Mouse (Mus musculus): ENCODE measurements around the gene Dnttip1. TPM values are rescaled to one million over a fixed set of nuclear protein-coding genes. Genes with fewer than 3 reads are reported as not detected.

The Dnttip1 gene
- polyA plus RNA-seq, 1 experiment from 2014 or later, result 82.0 TPM

DNA sequence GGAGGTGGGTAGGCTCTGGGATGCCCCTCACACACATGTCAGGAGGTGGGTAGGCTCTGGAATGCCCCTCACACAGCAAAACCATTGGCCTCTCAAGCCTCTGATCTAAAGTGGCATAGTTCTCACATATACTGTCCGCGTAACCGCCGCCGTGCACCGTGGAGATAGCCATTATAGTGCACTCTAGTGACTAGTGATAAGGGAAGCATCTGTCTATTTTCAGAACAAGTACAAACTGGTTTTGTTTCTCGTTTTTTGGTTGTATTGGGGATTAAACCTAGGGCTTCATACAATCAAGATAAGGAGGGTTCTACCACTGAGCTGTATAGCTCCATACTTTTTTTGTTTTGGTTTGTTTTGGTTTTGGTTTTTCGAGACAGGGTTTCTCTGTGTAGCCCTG, 70.0 kb downstream of the Dnttip1 start:
- WGBS, result 93% methylated on average over 8 of the region's 8 CpGs
- no peak for ATAC-seq (replicated peaks; ENCODE audit: insufficient number of reproducible peaks, low FRiP score, low TSS enrichment, low read depth)

DNA sequence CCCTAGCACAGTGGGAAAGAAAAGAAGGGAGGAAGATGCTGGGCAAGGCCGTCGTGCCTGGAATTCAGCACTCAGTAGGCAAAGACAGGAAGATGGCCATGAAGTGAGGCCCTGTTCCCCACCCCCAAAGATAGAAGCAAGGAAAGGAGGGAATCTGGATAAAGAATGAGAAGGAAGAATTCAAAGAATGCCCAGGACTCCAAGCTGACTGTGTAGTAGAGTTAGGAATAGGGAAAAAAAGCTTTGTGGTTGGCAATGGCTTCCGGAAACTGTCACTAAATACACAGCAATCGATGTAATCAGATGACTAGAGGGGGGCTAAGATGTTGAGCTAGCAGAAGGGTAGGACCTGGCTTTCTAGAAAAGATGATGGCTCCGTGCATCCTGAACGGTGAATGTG, 71.4 kb downstream of the Dnttip1 start:
- no peaks in the 10 kb centered on the region for H3K27me3 ChIP-seq (ENCODE audit: control insufficient read depth, insufficient read depth, low read length)
- no peak overlapping the region for H3K27ac ChIP-seq (replicated peaks; ENCODE audit: low read depth, low read length)
- WGBS, result 84% methylated on average over 6 of the region's 6 CpGs
- no peak overlapping the region for H3K9ac ChIP-seq (replicated peaks; ENCODE audit: low read length)
- H3K9me3 ChIP-seq (replicated peaks; ENCODE audit: control insufficient read depth, low read length), result no peaks in the 10 kb centered on the region
- H3K4me3 ChIP-seq (ENCODE audit: low read depth, low read length), result no peak overlapping the region
- ATAC-seq (replicated peaks; ENCODE audit: insufficient number of reproducible peaks, low FRiP score, low TSS enrichment, low read depth) (no peak), DNase-seq (ENCODE audit: low spot score) (no peak)
- no peaks in the 10 kb centered on the region; the same call in 1 of the 2 replicates for H3K36me3 ChIP-seq (replicated peaks; ENCODE audit: control insufficient read depth, insufficient read depth, low read depth, low read length)
- H3K4me2 ChIP-seq (ENCODE audit: low read depth, low read length), result no peak overlapping the region
- H3K4me1 ChIP-seq (ENCODE audit: control insufficient read depth, insufficient read depth, low read length), result no peaks in the 10 kb centered on the region

More for the DNA sequence above, 70.0 kb downstream of the Dnttip1 start:
- H3K4me2 ChIP-seq (ENCODE audit: low read depth, low read length), result no peak overlapping the region
- no peaks in the 10 kb centered on the region for H3K9me3 ChIP-seq (replicated peaks; ENCODE audit: control insufficient read depth, low read length)
- H3K4me3 ChIP-seq (ENCODE audit: low read depth, low read length), result no peak overlapping the region
- no peaks in the 10 kb centered on the region; the same call in 1 of the 2 replicates for H3K36me3 ChIP-seq (replicated peaks; ENCODE audit: control insufficient read depth, insufficient read depth, low read depth, low read length)
- DNase-seq (ENCODE audit: low spot score), result no peak
- no peak overlapping the region for H3K27ac ChIP-seq (replicated peaks; ENCODE audit: low read depth, low read length)
- no peaks in the 10 kb centered on the region for H3K27me3 ChIP-seq (ENCODE audit: control insufficient read depth, insufficient read depth, low read length)
- H3K9ac ChIP-seq (replicated peaks; ENCODE audit: low read length), result no peak overlapping the region
- H3K4me1 ChIP-seq (ENCODE audit: control insufficient read depth, insufficient read depth, low read length), result no peaks in the 10 kb centered on the region

DNA sequence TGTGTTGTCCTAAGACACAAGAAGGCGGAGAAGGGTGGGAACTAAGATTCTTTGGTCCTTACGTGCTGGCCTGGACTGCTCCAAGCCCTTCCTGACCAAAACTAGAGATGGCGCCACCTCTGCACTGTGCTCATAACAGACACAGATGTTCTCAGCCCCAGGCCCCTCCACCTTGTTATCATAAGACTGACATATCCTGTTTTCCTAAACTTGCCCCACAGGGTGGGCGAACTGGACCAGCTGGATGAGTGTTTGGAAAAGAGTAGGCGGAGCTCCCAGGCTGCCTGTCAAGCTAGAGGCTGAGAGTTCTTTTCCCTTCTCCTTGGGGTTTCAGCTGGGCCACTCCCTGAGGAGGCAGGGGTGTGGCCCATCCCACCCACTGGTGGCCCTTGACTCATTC, 71.9 kb downstream of the Dnttip1 start:
- no peaks in the 10 kb centered on the region for H3K27me3 ChIP-seq (ENCODE audit: control insufficient read depth, insufficient read depth, low read length)
- H3K27ac ChIP-seq (replicated peaks; ENCODE audit: low read depth, low read length), result no peak overlapping the region
- ATAC-seq (replicated peaks; ENCODE audit: insufficient number of reproducible peaks, low FRiP score, low TSS enrichment, low read depth) (no peak), DNase-seq (ENCODE audit: low spot score) (peak; percentile 22)
- H3K9me3 ChIP-seq (replicated peaks; ENCODE audit: control insufficient read depth, low read length), result no peaks in the 10 kb centered on the region
- H3K4me1 ChIP-seq (ENCODE audit: control insufficient read depth, insufficient read depth, low read length), result no peaks in the 10 kb centered on the region
- no peaks in the 10 kb centered on the region; the same call in 1 of the 2 replicates for H3K36me3 ChIP-seq (replicated peaks; ENCODE audit: control insufficient read depth, insufficient read depth, low read depth, low read length)
- no peak overlapping the region for H3K4me3 ChIP-seq (ENCODE audit: low read depth, low read length)
- no peak overlapping the region for H3K4me2 ChIP-seq (ENCODE audit: low read depth, low read length)
- H3K9ac ChIP-seq (replicated peaks; ENCODE audit: low read length), result no peak overlapping the region
- 48% methylated on average over 5 of the region's 5 CpGs for WGBS

Other genes starting within 250 kb of the Dnttip1 start
- 38.4 and 43.3 TPM in 2 replicates for gene Pigt, start 248.5 kb upstream of the Dnttip1 start, polyA plus RNA-seq (2014; fragmentation: Nextera tagmentation; extraction: Ambion mirVana)
- gene Wfdc2, start 183.6 kb upstream of the Dnttip1 start, polyA plus RNA-seq (2014; fragmentation: Nextera tagmentation; extraction: Ambion mirVana), result 47.1 and 52.2 TPM in 2 replicates
- gene Spint3, start 172.5 kb upstream of the Dnttip1 start, polyA plus RNA-seq (2014; fragmentation: Nextera tagmentation; extraction: Ambion mirVana), result not detected in 2 replicates
- gene Wfdc6a, start 160.5 kb upstream of the Dnttip1 start, polyA plus RNA-seq (2014; fragmentation: Nextera tagmentation; extraction: Ambion mirVana), result not detected in 2 replicates
- not detected in 2 replicates for gene Eppin, start 152.4 kb upstream of the Dnttip1 start, polyA plus RNA-seq (2014; fragmentation: Nextera tagmentation; extraction: Ambion mirVana)
- gene Wfdc6b, start 132.5 kb upstream of the Dnttip1 start, polyA plus RNA-seq (2014; fragmentation: Nextera tagmentation; extraction: Ambion mirVana), result not detected in 2 replicates
- not detected in 2 replicates for gene Wfdc8, start 132.4 kb upstream of the Dnttip1 start, polyA plus RNA-seq (2014; fragmentation: Nextera tagmentation; extraction: Ambion mirVana)
- not detected in 2 replicates for gene Wfdc16, start 107.2 kb upstream of the Dnttip1 start, polyA plus RNA-seq (2014; fragmentation: Nextera tagmentation; extraction: Ambion mirVana)
- not detected in 2 replicates for gene Wfdc10, start 89.9 kb upstream of the Dnttip1 start, polyA plus RNA-seq (2014; fragmentation: Nextera tagmentation; extraction: Ambion mirVana)
- gene Wfdc9, start 89.4 kb upstream of the Dnttip1 start, polyA plus RNA-seq (2014; fragmentation: Nextera tagmentation; extraction: Ambion mirVana), result not detected in 2 replicates
- not detected in 2 replicates for gene Wfdc11, start 71.9 kb upstream of the Dnttip1 start, polyA plus RNA-seq (2014; fragmentation: Nextera tagmentation; extraction: Ambion mirVana)
- not detected in 2 replicates for gene Wfdc13, start 60.9 kb upstream of the Dnttip1 start, polyA plus RNA-seq (2014; fragmentation: Nextera tagmentation; extraction: Ambion mirVana)
- not detected in 2 replicates for gene Spint4, start 47.5 kb upstream of the Dnttip1 start, polyA plus RNA-seq (2014; fragmentation: Nextera tagmentation; extraction: Ambion mirVana)
- not detected in 2 replicates for gene Spint5, start 30.7 kb upstream of the Dnttip1 start, polyA plus RNA-seq (2014; fragmentation: Nextera tagmentation; extraction: Ambion mirVana)
- 0.38 and 0.46 TPM in 2 replicates for gene Wfdc3, start 52 bp upstream of the Dnttip1 start, polyA plus RNA-seq (2014; fragmentation: Nextera tagmentation; extraction: Ambion mirVana)
- gene Ube2c, start 23.9 kb downstream of the Dnttip1 start, polyA plus RNA-seq (2014; fragmentation: Nextera tagmentation; extraction: Ambion mirVana), result 534 and 547 TPM in 2 replicates
- 4.3 and 11.2 TPM in 2 replicates for gene Tnnc2, start 34.0 kb downstream of the Dnttip1 start, polyA plus RNA-seq (2014; fragmentation: Nextera tagmentation; extraction: Ambion mirVana)
- 9.9 and 10.5 TPM in 2 replicates for gene Snx21, start 39.8 kb downstream of the Dnttip1 start, polyA plus RNA-seq (2014; fragmentation: Nextera tagmentation; extraction: Ambion mirVana)
- gene Acot8, start 58.9 kb downstream of the Dnttip1 start, polyA plus RNA-seq (2014; fragmentation: Nextera tagmentation; extraction: Ambion mirVana), result 9.6 and 11.6 TPM in 2 replicates
- gene Zswim3, start 59.1 kb downstream of the Dnttip1 start, polyA plus RNA-seq (2014; fragmentation: Nextera tagmentation; extraction: Ambion mirVana), result 9.8 and 11.3 TPM in 2 replicates
- gene Zswim1, start 76.7 kb downstream of the Dnttip1 start, polyA plus RNA-seq (2014; fragmentation: Nextera tagmentation; extraction: Ambion mirVana), result 20.4 and 21.2 TPM in 2 replicates
- 0.36 TPM in 1 of 2 replicates, not detected in the other for gene Spata25, start 82.6 kb downstream of the Dnttip1 start, polyA plus RNA-seq (2014; fragmentation: Nextera tagmentation; extraction: Ambion mirVana)
- 102 TPM in 2 replicates for gene Ctsa, start 86.9 kb downstream of the Dnttip1 start, polyA plus RNA-seq (2014; fragmentation: Nextera tagmentation; extraction: Ambion mirVana)
- 3.0 and 4.7 TPM in 2 replicates for gene Neurl2, start 87.5 kb downstream of the Dnttip1 start, polyA plus RNA-seq (2014; fragmentation: Nextera tagmentation; extraction: Ambion mirVana)
- gene Pltp, start 111.7 kb downstream of the Dnttip1 start, polyA plus RNA-seq (2014; fragmentation: Nextera tagmentation; extraction: Ambion mirVana), result 41.8 and 50.2 TPM in 2 replicates
- 57.1 and 68.6 TPM in 2 replicates for gene Pcif1, start 133.3 kb downstream of the Dnttip1 start, polyA plus RNA-seq (2014; fragmentation: Nextera tagmentation; extraction: Ambion mirVana)
- gene Zfp335, start 165.8 kb downstream of the Dnttip1 start, polyA plus RNA-seq (2014; fragmentation: Nextera tagmentation; extraction: Ambion mirVana), result 8.0 and 10.0 TPM in 2 replicates
- 1.5 and 1.6 TPM in 2 replicates for gene Mmp9, start 194.8 kb downstream of the Dnttip1 start, polyA plus RNA-seq (2014; fragmentation: Nextera tagmentation; extraction: Ambion mirVana)
- 0.94 and 1.4 TPM in 2 replicates for gene Slc12a5, start 214.8 kb downstream of the Dnttip1 start, polyA plus RNA-seq (2014; fragmentation: Nextera tagmentation; extraction: Ambion mirVana)

All from embryonic facial prominence, embryonic 11.5 days (tissue).